Mouse (Mus musculus): Measurements from ENCODE around the gene Mab21l3. TPM values are rescaled to one million over a fixed set of nuclear protein-coding genes. Genes with fewer than 3 reads are reported as not detected.
"Not testable (repeated sequence)": the region's sequence is repeated elsewhere in the genome, so short reads cannot be mapped to it uniquely, and the experiment has no call there.

Mab21l3 gene
- polyA plus RNA-seq, 1 experiment from 2014 or later = 0.32 TPM

DNA sequence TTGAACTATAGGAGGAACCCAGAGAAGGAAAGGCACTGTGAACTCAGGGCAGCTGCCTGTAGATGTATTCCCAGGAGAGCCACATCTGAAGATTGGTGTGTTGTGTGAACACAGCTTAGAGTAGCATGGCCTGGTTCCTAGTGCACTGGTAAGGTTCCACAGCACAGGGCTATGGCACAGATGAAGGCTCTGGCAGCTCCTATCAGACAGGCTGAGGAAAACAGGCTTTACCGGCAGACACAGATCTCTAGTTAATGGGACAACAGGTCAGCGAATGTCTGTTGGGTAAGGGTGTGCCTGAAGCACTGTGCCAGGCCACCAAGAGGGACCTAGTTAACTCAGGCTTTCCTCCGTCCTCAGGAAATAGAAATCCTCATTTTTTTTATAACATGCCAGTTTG, 11.8 kb downstream of the Mab21l3 start:
- peaks cover 16% of the 10 kb centered on the region for H3K4me1 ChIP-seq
- 83% methylated on average over 3 of the region's 3 CpGs for WGBS
- H3K9ac ChIP-seq (replicated peaks) = no peak overlapping the region
- H3K4me2 ChIP-seq (replicated peaks) = no peak overlapping the region
- H3K36me3 ChIP-seq = no peaks in the 10 kb centered on the region
- H3K27ac ChIP-seq (replicated peaks) = no peak overlapping the region
- no peaks in the 10 kb centered on the region for H3K27me3 ChIP-seq
- no peak for ATAC-seq (ENCODE audit: low FRiP score, low read depth)
- H3K4me3 ChIP-seq = no peak overlapping the region
- no peaks in the 10 kb centered on the region for H3K9me3 ChIP-seq

DNA sequence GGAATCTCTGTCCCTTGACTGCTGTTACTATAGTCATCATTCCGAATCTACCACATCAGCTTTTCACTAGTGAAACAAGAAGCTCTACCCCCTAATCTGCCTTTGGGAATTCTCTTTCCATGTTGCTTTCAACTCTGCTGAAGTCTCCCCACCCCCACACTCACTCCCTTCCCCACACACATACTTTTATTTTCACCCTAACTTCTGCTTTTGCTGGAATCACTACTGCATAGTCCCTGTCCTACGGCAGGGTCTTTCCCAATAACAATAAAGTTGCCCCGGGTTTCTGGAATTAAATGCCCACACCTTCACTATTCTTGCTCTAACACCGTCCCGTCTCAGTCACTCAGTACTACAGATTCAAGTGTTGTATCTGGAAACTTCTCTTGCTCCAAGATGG, 12.2 kb downstream of the Mab21l3 start:
- WGBS = 66% methylated on average over 5 of the region's 5 CpGs
- Histone ChIP-seq H3K27me3 (no peaks in the 10 kb centered on the region), H3K4me3 (peak overlapping the region; percentile 24; the same call in 1 of the 2 replicates), H3K27ac (replicated peaks) (peak overlapping the region; percentile 20; the same call in 1 of the 2 replicates), H3K4me1 (peaks cover 18% of the 10 kb centered on the region), H3K36me3 (no peaks in the 10 kb centered on the region), H3K9me3 (no peaks in the 10 kb centered on the region), H3K4me2 (replicated peaks) (peak overlapping the region; percentile 41), H3K9ac (replicated peaks) (no peak overlapping the region)
- ATAC-seq (ENCODE audit: low FRiP score, low read depth) = peak; percentile 44; the same call in 1 of the 2 replicates

DNA sequence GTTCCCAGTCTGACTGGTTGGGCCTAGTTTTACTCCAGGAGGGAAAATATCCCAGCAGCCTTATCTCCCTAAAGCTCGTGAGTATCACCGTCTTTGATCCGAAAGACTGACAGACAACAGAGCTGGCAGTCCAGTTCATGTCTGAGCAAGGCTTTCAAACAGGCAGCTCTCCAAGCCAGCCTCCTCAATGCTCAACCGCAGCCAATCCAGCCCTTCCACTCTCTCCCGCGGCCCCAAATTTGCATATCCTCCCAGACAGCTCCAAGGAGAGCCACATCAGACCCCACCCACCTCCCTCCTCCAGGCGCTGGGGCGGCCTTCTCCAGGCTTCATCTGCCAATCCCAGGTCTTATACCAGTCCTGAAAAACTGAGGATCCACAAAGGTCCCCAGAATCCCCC, 12.7 kb downstream of the Mab21l3 start:
- Histone ChIP-seq H3K4me2 (replicated peaks) (peak overlapping the region; percentile 41), H3K27me3 (no peaks in the 10 kb centered on the region), H3K9ac (replicated peaks) (no peak overlapping the region), H3K4me3 (peak overlapping the region; percentile 24; the same call in 1 of the 2 replicates), H3K27ac (replicated peaks) (peak overlapping the region; percentile 20; the same call in 1 of the 2 replicates), H3K36me3 (no peaks in the 10 kb centered on the region), H3K9me3 (no peaks in the 10 kb centered on the region), H3K4me1 (peaks cover 18% of the 10 kb centered on the region)
- WGBS = under 1% methylated on average over 8 of the region's 8 CpGs
- ATAC-seq (ENCODE audit: low FRiP score, low read depth) = peak; percentile 97

DNA sequence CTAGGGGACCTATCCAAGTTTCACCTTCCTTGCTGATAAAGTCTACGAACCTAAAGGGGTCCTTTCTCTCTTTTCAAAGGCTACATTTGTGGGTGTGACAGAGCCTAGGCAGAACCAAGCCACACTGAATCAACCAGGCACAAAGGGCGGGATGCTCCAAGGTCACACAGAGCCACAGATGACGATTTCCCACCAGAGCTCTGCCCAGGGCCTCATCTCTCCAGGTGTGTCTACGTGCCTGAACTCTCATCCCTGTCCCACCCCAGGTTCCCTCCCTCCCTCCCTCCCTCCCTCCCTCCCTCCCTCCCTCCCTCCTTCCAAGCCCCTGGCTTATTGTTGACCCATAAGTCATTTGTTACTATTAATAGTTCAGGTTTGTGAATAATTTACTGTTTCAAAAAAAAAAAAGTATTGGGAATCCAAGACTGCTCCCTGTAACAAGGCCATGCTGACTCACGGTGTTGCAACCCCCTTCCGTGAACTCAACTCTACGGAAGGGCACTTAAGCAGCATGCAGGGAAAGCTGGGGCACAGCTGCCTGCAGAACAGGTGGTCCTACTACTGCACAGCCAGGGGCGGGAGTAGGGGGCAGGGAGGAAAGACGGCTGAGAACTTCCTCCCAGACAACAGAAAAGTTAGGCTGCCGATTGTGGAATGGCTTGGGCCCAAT, 17.4 kb downstream of the Mab21l3 start:
- Histone ChIP-seq H3K4me2 (replicated peaks) (no peak overlapping the region), H3K4me1 (peaks cover 14% of the 10 kb centered on the region), H3K27me3 (0 out of 2 replicates have a peak, but pooled peaks cover 7% of the 10 kb centered on the region), H3K36me3 (no peaks in the 10 kb centered on the region), H3K27ac (replicated peaks) (no peak overlapping the region), H3K9me3 (no peaks in the 10 kb centered on the region), H3K9ac (replicated peaks) (no peak overlapping the region), H3K4me3 (no peak overlapping the region)
- 47% methylated on average over 10 of the region's 10 CpGs for WGBS
- no peak for ATAC-seq (ENCODE audit: low FRiP score, low read depth)

DNA sequence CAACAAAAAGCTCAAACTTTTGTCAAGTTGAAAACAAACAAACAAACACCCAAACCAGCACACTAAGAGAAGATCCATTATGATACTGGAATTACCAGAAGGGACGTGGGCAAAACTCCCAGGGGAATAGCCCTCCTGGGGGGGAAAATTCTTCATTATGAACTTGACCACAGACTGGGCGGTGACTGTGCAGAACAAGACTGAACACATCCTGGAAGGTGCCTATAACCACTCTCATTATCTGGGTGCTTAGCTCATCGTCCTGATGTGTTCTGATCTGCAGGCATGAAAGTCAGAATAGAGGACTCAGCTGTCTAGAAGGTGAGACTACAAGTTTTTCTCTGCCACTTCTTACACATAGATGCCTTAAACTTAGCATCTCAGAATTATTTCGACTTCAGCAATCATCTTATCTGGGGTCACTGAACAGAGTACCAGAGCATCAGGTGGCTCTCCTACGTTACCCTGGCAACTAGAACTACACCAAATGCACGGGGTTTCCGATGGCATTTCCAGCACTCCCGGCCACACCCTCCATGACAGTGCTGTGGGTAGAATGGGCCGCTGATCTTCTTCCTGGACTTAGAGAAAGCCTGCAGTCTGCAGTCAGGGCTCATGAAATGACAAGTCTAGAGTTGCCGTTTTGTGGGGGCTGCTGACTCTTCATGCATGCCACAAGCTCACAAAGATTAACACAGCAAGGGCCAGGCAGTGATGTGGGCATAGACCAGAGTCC, 18.7 kb downstream of the Mab21l3 start:
- Histone ChIP-seq H3K27ac (replicated peaks) (no peak overlapping the region), H3K4me3 (no peak overlapping the region), H3K4me2 (replicated peaks) (no peak overlapping the region), H3K4me1 (peaks cover 2% of the 10 kb centered on the region; the same call in 1 of the 2 replicates), H3K36me3 (no peaks in the 10 kb centered on the region), H3K27me3 (0 out of 2 replicates have a peak, but pooled peaks cover 7% of the 10 kb centered on the region), H3K9ac (replicated peaks) (no peak overlapping the region), H3K9me3 (no peaks in the 10 kb centered on the region)
- ATAC-seq (ENCODE audit: low FRiP score, low read depth) = no peak
- 76% methylated on average over 10 of the region's 10 CpGs for WGBS

DNA sequence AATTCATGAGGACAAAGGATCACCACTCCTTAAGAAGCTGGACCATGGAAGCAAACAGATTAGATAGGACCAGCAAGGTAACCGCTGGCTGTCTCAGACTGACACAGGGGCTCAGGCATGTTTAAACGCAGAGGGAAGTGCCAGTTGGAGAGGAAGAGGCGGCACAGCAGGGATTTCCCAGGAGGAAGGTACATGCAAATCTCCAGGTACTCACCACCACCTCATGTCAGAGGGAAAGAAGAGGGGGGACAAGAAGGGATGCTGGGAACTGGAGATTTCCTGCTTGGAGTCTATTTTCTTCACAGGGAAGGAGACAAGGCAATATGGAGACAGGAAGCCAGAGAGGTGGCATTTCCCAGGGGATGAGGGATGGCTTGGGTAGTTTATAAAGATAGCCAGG, 20.2 kb downstream of the Mab21l3 start:
- Histone ChIP-seq H3K36me3 (no peaks in the 10 kb centered on the region), H3K4me3 (no peak overlapping the region), H3K9ac (replicated peaks) (no peak overlapping the region), H3K9me3 (no peaks in the 10 kb centered on the region), H3K4me2 (replicated peaks) (no peak overlapping the region), H3K27me3 (0 out of 2 replicates have a peak, but pooled peaks cover 7% of the 10 kb centered on the region), H3K27ac (replicated peaks) (no peak overlapping the region), H3K4me1 (peaks cover 2% of the 10 kb centered on the region; the same call in 1 of the 2 replicates)
- ATAC-seq (ENCODE audit: low FRiP score, low read depth) = no peak
- WGBS = 43% methylated on average over 3 of the region's 3 CpGs

DNA sequence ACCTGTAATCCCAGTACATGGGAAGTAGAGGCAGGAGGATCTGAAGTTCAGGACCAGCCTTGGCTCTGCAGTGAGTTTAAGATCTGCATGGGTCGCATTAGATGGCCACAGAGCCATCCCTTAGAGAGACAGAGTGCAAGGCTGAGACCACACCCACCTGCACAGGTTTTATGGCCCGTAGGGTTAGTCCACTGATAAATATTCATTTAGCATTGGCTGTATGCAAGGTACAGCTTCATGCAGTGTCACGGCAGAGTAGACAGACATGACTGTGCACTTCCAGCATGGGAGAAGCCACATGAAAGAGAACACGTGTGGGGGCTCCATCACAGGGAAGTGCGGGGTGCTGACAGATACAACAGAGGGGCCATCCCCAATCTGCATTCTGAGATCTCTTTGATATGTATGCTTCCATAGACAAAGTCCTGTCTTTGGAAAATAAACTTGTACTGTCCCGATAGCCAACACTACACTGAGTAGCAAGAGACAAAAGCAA, 21.5 kb downstream of the Mab21l3 start:
- Histone ChIP-seq H3K36me3 (no peaks in the 10 kb centered on the region), H3K9me3 (no peaks in the 10 kb centered on the region), H3K4me1 (0 out of 2 replicates have a peak, but pooled peaks cover 2% of the 10 kb centered on the region), H3K4me2 (replicated peaks) (no peak overlapping the region), H3K27me3 (0 out of 2 replicates have a peak, but pooled peaks cover 7% of the 10 kb centered on the region), H3K4me3 (no peak overlapping the region), H3K9ac (replicated peaks) (no peak overlapping the region), H3K27ac (replicated peaks) (no peak overlapping the region)
- no peak for ATAC-seq (ENCODE audit: low FRiP score, low read depth)
- WGBS = 88% methylated on average over 6 of the region's 6 CpGs

DNA sequence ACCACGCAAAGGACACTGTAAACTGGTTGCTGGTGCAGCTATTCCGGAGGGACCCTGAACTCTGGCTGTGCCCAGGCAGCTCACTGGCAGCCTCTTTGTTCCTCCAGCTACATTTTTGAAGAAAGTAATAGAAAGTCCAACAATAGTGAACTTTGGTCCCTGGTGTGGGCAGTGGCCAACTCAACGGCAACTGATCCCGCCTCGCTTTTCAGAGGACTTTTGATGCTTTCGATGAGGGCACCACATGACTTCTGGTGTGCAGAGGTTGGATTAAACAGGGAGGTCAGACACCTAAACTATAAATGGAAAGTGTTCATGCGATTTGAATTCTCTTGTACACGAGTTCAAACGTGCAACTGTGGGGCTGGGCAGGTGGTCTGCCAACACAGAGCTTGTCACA, 24.4 kb downstream of the Mab21l3 start:
- H3K27me3 ChIP-seq = no peaks in the 10 kb centered on the region
- H3K4me1 ChIP-seq = no peaks in the 10 kb centered on the region
- WGBS = 76% methylated on average over 9 of the region's 9 CpGs
- ATAC-seq (ENCODE audit: low FRiP score, low read depth) = no peak
- H3K9me3 ChIP-seq = no peaks in the 10 kb centered on the region
- no peak overlapping the region for H3K4me2 ChIP-seq (replicated peaks)
- no peak overlapping the region for H3K27ac ChIP-seq (replicated peaks)
- H3K4me3 ChIP-seq = no peak overlapping the region
- H3K36me3 ChIP-seq = no peaks in the 10 kb centered on the region
- H3K9ac ChIP-seq (replicated peaks) = no peak overlapping the region

DNA sequence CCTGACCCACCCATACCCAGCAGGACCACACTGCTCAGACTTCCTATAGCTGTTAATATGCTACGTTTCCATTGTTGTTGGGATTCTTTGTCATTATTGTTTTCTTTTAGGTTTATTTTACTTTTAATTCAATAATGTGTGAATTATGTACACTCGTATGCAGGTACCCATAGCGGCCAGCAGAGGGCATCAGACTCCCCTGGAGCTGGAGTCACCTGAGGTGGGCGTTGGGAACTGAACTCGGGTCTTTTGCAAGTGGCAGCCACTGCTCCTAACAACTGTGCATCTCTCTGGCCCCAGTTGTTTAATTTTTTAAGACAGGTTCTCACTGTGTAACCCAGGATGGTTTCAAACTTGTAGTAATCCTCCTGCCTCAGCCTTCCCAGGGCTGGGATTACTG, 26.7 kb downstream of the Mab21l3 start:
- Histone ChIP-seq H3K9ac (replicated peaks) (no peak overlapping the region), H3K27ac (replicated peaks) (no peak overlapping the region), H3K4me3 (no peak overlapping the region), H3K4me1 (no peaks in the 10 kb centered on the region), H3K4me2 (replicated peaks) (no peak overlapping the region), H3K9me3 (no peaks in the 10 kb centered on the region), H3K27me3 (no peaks in the 10 kb centered on the region), H3K36me3 (no peaks in the 10 kb centered on the region)
- ATAC-seq (ENCODE audit: low FRiP score, low read depth) = no peak
- 75% methylated on average over 5 of the region's 5 CpGs for WGBS

DNA sequence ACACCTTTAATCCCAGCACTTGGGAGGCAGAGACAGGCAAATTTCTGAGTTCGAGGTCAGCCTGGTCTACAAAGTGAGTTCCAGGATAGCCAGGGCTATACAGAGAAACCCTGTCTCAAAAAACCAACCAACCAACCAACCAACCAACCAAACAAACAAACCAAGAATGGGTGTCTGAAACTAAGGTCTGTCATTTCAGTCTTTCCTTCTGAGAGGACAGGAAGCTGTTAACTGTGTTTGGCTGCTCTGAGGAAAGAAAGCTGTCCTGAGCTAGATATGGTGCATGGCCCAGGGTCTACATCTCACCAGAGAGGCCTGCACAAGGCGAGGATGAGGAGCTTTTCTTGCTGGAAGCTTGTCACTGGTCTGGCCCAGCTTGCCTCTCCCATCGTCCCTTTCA, 28.1 kb downstream of the Mab21l3 start:
- not testable (repeated sequence) for H3K9me3 ChIP-seq; H3K36me3 ChIP-seq; H3K4me2 ChIP-seq (replicated peaks); H3K4me1 ChIP-seq; ATAC-seq (ENCODE audit: low FRiP score, low read depth); H3K27ac ChIP-seq (replicated peaks); H3K4me3 ChIP-seq; H3K27me3 ChIP-seq; H3K9ac ChIP-seq (replicated peaks)
- WGBS = 73% methylated on average over 3 of the region's 3 CpGs

DNA sequence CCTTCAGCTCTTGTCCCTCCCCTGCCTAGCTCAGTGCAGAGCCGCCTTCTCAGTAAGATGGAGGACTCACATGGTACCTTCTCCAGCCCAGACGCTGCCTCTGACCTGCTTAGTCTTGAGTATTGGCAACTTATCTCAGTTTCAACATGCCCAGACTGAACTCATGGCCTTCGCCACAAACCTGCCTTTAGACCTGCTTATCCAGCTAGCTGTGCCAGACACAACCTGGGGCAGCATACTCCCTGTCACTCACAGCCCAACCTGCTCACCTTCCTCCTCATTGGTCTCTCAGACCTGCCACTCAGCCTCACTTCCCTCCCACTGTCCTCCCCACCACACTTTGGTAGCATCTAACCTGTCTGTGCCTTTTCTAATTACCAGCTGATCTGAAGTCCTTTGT, 32.8 kb downstream of the Mab21l3 start:
- Histone ChIP-seq H3K9me3 (no peaks in the 10 kb centered on the region), H3K4me1 (no peaks in the 10 kb centered on the region), H3K4me2 (replicated peaks) (no peak overlapping the region), H3K9ac (replicated peaks) (no peak overlapping the region), H3K36me3 (no peaks in the 10 kb centered on the region), H3K4me3 (no peak overlapping the region), H3K27ac (replicated peaks) (no peak overlapping the region), H3K27me3 (no peaks in the 10 kb centered on the region)
- ATAC-seq (ENCODE audit: low FRiP score, low read depth) = no peak
- WGBS = 86% methylated on average over 3 of the region's 3 CpGs

DNA sequence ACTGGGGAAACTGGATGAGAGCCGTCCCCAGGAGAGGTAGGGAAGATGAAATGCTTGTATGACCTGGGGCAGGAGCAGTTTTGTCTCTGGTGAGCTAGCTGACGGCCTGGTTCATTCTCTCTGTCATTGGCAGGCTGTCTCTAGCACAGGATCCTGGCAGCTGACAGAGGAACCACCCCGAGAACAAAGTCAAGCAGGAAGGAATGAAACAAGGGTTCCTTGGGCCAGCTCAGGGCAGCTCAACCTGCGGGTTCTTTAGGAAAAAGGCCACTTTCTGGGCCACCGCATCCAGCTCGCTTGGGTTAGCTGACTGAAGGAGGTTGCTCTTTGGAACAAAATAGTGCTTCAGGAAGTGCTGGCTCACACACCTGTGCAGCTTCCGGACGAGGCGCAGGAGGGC, 34.0 kb downstream of the Mab21l3 start:
- no peak overlapping the region for H3K4me3 ChIP-seq
- H3K9ac ChIP-seq (replicated peaks) = no peak overlapping the region
- no peaks in the 10 kb centered on the region for H3K27me3 ChIP-seq
- no peak for ATAC-seq (ENCODE audit: low FRiP score, low read depth)
- H3K36me3 ChIP-seq = no peaks in the 10 kb centered on the region
- no peak overlapping the region for H3K4me2 ChIP-seq (replicated peaks)
- WGBS = 86% methylated on average over 9 of the region's 9 CpGs
- H3K9me3 ChIP-seq = no peaks in the 10 kb centered on the region
- no peak overlapping the region for H3K27ac ChIP-seq (replicated peaks)
- H3K4me1 ChIP-seq = no peaks in the 10 kb centered on the region

All from midbrain, embryonic 12.5 days (tissue).